Mouse (Mus musculus) heart, adult 9 months (tissue): Measurements from ENCODE around the gene Rnf114.

Experiments
- DNase-seq, 2 experiments: peaks; one replicate each; pipeline ENCODE4 v3.0.0; 2022; ENCODE audit warnings: low spot score in 2 of 2

Gene Rnf114

DNA sequence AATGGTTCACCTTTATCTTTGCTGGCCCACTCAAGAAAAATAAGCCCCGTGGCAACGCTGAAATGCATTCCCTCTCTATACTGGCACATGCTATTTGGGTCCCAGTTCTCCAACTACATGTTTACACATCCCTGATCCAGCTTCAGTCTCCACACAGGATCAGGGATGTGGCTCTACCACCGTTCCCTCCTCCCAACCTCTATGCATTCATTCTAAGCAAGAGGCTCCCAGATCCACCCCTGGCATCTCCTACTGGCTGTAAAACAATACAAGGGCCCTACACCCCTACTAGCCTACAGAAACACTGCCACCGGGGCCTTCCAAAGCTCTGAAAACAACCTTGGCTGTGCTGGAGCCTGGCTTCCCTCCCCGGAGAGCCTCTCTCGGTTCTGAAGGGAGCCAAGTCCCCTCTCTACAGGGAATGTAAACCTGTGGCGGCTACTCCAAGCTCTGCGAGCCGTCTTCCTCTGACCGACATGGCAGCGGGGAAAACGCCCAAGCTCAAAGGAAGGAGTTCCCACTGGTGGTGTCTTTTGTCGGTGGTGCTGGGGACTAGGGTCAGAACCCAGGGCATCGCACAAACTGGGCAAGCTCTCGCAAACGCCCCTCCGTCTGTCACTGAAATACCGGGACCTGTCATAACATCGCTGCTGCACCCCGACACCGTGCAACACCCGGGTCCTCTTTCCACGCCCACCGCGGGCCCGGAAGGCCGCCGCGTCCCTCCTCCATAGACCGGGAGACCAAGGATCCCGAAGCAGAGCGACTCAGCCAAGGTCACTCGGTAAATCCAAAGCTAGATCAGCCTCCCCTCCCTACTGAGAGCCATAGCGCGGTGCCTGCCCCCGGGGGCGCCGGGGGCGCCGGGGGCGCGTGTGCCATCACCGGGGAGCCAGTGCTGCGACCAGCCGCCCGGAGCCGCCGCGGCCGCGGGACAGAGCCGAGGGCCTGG is at the start of gene Rnf114:
Rnf114 (plus strand) TSS at position 889 of the 952 bp plus-strand sequence.
- DNase-seq: peak in 1 of 2 experiments; percentile 46

DNA sequence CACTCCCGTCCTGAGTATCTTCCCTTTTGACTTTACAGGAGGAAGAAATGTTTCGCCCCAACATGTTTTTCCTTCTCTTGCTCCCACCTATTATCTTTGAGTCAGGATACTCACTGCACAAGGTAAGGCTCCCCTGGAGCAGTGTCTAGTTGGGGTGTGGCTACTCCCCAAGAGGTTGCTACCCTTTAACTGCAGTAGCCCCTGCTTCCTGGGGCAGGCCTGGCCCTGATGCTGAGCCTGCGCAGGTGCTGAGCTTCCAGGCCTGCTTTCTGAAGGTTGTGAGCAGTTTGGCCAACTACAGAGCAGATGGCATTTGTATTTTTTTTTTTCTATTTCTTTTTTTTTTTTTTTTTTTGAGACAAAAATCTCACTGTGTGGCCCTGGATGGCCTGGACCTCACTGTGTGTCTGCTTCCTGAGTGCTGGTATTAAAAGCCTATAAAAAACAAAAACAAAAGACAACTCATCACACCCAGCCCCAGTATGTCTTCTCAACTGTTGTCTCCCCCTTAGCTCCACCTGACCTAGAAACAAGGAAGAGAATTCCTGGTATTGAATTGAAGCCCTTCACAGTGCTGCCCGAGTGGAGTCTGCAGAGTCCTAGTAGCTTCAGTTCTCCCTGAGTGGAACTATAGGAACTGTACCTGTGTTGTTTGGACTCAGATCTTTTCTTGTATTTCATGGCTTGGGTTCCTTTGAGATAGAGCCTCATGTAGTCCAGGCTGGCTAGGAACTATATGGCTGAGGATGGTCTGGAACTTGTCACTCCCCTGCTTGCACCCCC is 48.8 kb upstream of the Rnf114 start:
- DNase-seq: no peak

DNA sequence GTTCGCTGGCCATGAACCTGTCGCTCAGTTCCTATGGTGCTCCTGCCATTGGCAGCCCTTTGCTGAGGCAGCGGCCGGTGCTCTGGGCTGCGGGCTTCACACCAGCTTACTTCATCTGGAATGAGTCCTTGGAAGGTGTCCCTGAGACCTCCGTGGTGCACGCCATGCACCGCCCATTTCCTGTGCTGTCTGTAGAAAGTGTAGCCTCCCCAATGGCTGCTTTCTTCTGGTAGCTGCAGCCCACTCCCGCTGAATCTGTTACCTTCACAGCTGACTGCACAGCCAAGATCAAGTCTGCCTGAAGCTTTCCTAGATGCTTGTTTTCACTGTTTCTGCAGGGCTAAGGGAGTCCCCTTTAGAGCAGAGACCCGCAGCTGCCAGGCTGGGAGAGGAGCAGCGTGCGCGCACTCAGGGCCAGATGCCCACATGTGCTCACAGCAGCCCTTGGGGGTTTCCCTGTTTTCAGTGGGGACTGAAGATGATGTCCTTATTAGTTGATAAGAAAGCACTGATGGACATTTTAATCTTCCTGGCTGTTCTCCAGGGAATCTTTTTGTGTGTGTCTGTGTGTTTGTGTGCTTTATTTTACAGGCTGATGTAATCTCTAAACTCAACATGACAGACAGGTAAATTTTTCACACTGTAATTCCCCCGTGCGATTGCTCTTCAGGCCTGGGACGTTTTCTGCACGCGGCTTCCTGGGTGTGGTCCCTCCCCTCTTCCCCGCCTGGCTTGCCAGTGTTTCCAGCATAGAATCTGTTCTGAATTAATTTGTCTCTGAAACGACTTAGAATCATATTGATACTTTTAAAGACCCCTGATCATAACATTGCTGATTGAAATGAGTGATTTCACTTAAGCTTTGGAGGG is 46.3 kb upstream of the Rnf114 start:
- no peak for DNase-seq

DNA sequence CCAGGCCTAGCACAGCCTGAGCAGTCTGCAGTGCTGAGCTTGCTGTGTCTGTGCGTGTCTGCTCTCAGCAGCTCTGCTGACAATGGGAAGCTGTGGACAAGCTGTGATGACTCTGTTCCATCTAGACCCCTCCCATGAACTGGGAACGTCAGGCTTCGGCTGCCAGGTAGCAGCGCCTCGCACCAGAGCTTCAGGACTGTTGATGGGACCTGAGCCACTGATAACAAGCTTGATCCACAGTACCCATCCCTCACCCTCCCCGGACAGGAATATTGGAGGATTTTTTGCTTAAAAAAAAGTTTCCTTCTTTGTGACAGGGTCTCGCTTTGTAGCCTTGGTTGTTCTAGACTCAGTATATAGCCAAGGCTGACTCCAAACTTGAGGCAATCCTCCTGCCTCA is 45.2 kb upstream of the Rnf114 start:
- DNase-seq: no peak

DNA sequence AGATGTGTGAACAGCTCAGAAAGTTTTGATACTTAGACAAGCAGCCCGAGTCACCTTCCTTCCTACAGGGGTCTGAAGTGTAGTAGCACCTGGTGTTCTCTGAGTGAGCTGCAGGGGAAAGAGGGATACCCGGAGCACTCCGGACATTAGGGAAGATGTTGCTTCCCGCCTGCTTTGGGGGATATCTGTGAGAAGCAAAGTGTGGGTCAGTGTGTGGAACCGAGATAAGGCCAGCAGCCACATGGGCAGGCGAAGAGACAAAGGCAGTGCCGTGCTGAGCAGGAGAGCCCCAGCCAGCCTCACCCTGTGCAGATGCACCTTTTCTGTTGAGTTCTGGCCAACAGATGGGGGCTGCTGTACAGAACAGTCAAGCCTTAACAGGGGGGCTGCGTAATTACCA is 44.8 kb upstream of the Rnf114 start:
- DNase-seq: no peak

DNA sequence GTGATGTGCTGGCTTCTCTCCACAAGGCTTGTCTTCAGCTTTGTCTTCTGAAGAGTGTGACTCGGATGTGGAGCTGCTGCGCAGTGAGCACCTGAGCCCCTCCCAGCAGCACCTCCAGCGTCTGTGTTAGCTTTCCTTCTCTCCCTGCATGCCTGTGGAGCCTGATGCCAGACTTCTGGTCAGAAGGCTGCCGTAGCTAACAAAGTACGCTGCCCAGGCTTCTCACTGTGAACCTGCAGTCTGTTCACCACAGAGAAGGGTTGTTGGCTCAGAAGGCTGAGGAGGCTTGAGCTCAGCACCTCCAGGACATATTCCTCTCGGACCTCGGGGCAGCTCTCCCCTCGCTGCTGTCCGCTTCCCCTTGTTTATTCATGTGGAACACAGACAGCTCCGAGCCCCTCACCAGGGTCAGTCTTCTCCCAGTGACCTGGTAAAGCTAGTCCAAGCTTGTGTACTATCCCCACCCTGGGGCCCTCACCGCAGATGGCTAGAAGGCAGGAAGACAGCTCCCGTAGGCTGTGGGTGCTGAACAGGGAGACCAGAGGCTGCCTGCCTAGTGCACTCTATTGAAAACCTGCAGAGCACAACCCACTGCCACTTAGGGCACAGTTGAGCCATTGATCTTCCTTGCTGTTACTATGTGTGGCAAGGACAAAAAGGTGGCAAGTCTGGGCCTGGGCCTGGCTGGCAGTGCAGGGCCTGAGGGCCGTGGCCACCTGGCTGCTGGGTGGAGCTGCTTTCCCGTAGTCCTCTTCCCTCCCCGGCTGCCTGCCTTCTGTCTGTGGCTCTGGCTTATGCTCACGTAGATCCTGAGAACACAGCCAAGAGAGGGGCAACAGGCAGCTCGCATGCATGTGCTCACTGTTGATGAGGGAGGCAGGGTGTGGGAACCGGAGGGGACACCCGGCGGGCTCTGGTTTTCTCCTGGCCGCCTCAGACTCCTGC is 42.8 kb upstream of the Rnf114 start:
- no peak for DNase-seq

DNA sequence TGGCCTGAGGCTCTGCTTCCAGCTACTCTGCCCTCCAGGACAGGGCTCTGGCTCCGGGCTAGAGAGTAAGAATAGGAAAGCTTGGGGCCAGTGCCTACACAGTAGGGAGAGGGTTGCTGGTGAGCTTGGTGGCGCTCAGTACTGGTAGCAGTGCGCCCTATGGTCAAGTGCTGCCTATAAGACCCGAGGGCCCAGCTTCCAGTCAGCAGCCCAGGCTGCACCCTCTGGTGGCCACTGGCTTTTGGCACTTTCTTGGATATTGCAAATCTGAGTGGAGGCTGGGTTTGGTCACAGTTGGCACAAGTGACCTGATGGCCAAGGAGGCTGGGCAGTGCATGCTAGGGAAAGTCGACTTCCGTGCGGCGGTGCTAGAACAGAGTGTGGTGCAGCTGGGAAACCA is 41.8 kb upstream of the Rnf114 start:
- no peak for DNase-seq

DNA sequence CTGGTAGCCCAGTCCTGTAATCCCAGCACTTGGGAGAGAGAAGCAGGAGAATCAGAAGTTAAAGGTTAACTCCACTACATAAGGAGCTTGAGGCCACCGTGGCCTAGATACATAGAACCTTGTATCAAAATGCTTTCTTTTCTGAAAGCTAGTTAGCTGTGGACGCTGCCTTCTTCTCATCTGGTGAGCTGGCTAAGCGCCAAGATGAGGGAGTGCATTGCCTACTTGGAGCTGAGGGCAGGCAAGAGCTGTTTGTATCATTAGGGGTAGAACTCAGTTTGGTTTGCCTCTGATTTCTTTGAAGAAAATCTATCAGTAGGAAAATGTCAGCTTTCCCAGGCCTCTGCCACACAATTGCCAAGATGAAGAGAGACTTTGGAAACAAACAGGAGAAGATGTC is 38.6 kb upstream of the Rnf114 start:
- DNase-seq: no peak

DNA sequence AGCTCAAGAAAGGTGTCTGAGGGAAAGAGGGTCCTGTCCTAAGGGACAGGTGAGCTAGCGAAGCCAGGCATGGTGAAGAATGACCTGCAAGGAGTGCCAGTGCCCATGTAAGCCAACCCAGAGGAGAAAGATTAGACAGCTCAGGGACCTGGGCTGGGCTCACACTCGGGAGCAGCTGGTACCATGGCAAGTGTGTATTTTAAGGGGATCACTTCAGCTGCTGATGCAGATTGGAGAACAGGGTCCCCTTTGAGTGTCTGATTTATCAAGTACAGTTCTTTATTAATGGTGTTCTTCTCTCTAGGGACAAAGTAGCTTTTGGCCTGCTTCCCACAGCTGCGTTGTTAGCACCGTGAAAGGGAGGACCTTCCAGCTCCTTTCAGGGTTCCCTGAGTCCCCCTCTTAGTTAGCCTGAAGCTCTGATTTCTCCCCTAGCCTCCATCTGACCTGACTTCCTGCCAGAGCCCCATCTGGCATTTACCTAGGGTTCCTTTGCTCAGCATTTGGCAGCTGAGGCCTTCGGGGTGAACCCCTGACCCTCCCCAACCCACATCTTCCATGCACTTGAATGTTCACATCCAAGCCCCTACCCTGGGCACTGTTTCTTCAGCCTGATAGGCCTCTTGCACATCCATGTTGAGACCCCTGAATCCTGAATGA is 36.0 kb upstream of the Rnf114 start:
- no peak for DNase-seq

DNA sequence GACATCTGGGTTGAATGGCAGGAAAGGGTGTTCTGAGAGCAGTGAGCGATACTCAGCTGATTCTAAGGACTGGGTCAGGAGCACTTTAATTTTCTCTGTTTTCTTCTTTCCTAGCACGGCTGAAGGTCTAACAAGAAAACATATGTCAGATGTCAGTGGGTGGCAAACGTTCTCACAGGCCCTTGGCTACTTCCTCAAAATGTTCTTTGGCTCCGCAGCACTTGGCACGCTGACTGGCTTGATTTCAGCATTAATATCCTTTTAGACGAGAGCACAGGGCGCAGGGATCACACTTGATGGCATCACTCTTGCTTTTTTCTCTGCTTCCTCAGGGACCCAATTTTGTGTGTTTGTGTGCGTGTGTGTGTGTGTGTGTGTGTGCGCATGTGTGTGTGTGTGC is 35.2 kb upstream of the Rnf114 start:
- DNase-seq: no peak

DNA sequence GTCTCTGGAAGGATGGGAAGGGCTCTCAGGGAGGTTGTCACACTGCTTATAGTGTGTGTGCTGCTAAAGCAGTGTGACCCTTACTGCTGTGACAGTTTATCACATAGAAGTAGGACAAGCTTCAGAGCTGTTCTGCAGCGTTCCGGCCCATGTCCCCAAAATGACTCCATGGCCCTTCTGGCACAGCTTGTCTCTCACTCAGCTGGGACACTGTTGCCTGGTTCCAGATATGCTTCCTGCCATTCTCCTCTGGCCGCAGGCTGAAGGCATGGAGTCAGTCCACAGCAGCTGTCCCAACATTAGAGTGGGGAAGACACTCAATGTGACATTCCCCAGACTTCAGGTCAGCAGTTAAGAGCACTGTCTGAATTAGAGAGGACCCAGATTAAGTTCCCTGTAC is 33.9 kb upstream of the Rnf114 start:
- DNase-seq: no peak

DNA sequence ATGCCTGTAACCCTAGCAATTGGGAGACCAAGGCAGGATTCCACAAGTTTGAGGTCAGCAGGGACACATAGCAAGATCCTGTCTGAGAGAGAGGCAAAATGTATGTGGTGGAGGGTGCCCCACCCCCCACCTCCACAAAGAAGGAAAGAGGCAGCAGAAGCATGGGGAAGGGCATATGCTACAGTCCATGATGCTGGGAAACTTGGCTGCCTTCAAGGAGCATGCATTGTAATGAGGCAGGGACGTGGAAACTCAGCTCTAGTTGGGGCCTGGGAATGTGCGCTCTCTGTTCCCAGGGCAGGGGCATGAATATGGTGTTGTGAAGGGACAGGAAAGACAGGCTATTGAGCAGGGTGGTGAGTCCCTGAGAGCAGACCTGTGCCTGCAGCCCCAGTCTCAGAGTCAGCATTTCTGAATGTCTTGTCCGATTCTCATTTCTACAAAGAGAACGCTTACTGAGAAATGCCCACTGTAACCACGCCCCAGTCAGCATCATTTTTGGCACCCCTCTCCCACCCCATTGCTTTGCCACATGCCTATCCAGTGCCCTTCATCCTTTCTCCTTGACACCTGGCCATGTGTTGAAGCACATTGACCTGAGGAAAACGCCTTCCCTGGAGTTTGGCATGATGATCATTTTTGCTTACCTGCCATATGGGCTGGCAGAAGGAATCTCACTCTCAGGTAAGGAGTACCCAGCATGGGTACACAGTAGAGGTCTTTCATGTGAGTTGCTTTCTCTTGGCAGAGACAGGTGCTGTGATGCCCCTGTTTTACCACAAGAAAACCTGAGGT is 33.2 kb upstream of the Rnf114 start:
- DNase-seq: no peak

DNA sequence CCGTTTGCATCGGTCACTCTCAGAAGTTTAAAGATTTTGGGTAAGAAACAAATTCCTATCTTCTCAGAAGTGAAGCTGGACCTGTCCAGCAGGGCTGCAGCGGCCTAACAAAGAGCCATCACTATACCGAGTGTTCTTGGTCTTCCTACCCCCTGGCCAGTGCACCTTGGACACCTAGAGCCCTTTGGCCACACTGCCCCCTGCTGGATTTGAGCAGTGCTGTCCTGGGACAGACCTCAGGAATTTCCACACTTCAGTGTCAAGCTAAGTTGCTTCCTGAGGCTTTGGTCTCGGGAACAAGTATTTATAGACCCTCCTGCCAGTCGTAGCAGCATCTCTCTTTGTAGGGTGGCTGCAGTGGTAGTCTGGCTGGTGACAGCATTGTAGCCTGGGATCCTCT is 29.5 kb upstream of the Rnf114 start:
- peak in 1 of 2 experiments; percentile 31 for DNase-seq

DNA sequence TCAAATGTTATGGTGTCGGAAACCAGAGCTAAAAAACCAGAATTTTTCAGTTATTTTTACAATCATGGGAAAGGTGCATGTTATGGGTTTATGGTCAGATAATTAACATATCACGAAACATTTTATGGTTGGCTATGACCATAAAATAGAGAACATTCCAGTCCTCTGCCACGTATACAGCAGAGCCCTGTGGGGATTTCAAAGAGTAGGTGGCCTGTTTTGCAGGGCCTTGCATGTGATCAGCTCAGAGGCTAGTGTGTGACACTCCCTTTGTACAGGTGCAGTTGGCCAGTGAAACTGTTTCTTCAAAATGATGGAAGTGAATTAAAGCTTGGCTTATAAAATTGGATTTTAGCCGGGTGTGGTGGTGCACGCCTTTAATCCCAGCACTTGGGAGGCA is 28.6 kb upstream of the Rnf114 start:
- DNase-seq: no peak

DNA sequence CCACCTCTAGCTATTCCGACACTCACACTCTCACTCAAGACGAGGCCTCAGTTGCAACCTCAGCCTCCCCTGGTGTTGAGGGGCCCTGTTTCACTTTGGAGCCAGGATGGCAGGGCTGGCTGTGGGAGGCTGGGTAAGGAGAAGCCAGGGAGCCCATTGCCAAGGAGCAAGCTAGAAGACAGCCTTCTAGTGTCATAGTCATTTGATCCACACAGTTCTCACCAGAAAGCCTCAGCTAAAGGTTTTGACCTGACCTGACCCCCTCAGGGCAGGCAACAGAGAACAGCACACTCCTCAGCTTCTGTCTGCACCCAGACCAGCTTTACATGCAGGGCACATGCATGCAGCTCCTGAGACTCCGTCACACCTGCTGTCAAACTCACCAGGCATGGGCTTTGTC is 26.5 kb upstream of the Rnf114 start:
- DNase-seq: no peak

DNA sequence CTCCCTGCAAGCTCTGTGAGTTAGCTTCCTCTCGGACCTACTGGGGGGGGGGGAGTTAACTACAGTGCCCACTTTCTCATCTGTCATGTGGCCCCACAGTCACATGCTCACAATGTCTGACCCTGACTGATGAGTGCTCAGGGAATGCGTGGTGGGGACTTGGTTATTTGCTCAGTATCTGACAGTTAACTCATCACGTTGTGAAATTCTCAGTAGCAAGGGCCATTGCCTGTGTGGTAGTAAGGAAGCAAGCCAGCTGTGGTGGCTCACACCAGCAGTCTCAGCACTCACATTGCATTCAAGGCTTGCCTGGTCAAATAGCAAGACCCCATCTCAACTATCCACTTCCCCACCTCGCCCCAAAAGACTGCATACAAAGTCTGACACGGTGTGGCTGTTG is 25.2 kb upstream of the Rnf114 start:
- no peak for DNase-seq

DNA sequence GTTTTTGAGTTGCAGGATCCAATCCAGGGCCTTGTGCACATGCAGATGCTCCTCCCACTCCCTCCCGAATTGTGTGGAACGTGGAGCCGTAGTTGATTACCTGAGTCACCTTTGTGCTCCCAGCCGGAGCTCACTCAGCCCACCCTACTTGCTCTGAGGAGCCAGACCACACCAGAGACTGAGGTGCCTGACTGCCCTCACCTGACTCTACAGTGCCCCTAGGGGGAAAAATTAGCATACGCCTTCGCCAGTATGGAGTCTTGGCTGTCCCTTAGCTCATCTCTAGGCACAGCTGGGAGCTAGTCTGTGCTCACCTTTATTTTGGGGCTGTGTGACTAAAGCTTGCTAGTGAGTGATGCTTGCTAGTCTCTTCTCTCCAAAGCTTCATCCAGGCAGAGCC is 24.0 kb upstream of the Rnf114 start:
- no peak for DNase-seq

DNA sequence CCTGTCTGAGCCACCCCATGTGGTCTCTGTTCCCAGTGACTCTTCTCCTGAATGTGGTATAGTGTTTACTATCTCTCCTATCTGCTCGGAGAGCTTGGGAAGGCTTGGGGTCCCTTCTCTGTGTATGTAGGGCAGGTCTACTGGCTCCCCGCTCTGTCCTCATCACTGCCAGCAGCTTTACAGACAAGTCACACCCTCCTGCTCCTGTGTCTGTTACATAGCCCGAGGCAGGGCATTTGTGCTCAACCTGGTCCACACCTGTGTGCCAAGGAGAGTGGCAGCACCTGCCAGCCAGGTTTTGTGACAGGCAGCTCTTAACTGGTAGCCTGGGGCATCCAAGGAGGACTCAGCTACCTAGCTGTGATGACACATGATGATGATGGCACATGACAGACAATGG is 21.8 kb upstream of the Rnf114 start:
- DNase-seq: no peak

DNA sequence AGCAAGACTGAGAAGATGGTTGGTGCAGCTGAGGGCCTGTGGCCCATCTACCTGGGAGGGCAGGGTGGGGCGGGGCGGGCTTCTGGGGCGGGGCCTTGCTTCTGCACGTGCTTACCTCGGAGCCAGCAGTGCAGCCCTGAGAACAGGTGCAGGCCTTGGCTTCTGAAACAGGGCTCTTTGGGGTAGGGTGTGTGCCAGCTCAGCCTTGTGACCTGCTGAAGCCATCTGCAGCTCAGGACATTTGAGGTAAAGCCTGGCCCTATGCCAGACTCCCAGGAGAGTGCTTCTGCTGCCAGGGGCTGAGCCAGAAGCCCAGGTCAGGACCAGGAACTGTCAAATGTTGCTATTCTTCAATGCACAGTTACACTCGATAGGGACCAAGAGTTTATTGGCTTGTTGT is 20.9 kb upstream of the Rnf114 start:
- DNase-seq: peak in 1 of 2 experiments; percentile 37
